Mouse (Mus musculus) forebrain, embryonic 13.5 days (tissue): Measurements from ENCODE around the gene Nr2e3. TPM values are rescaled to one million over a fixed set of nuclear protein-coding genes. Genes with fewer than 3 reads are reported as not detected.
"Not testable (repeated sequence)": the region's sequence is repeated elsewhere in the genome, so short reads cannot be mapped to it uniquely, and the experiment has no call there.

ENCODE experiments used
- ATAC-seq: fragments of 200-750 bp; cut with Nextera tagmentation; 2 replicates; pipeline ENCODE4 v1.8.0; 2017
- H3K27ac ChIP-seq: fragments of 300-500 bp; sonication (generic); 2 replicates; pipeline ENCODE4 v1.5.1; 2015; ENCODE audit warnings: inconsistent platforms, mild to moderate bottlenecking, moderate library complexity
- H3K27me3 ChIP-seq: fragments of 300-500 bp; sonication (generic); 2 replicates; pipeline ENCODE4 v1.6.1; 2015; ENCODE audit warnings: mild to moderate bottlenecking, inconsistent platforms
- H3K36me3 ChIP-seq: fragments of 300-500 bp; sonication (generic); 2 replicates; pipeline ENCODE4 v1.6.1; 2015; ENCODE audit warnings: mild to moderate bottlenecking, inconsistent platforms; ENCODE audit not compliant: poor library complexity, severe bottlenecking
- H3K4me1 ChIP-seq: fragments of 300-500 bp; sonication (generic); 2 replicates; pipeline ENCODE4 v1.6.1; 2015; ENCODE audit warnings: inconsistent platforms
- H3K4me2 ChIP-seq: fragments of 300-500 bp; sonication (generic); 2 replicates; pipeline ENCODE4 v1.6.1; 2015; ENCODE audit warnings: inconsistent platforms, mild to moderate bottlenecking, moderate library complexity
- H3K4me3 ChIP-seq: fragments of 300-500 bp; sonication (generic); 2 replicates; pipeline ENCODE4 v1.5.1; 2015; ENCODE audit warnings: mild to moderate bottlenecking, inconsistent platforms
- H3K9ac ChIP-seq: fragments of 300-500 bp; sonication (generic); 2 replicates; pipeline ENCODE4 v1.6.1; 2015; ENCODE audit warnings: mild to moderate bottlenecking, inconsistent platforms
- H3K9me3 ChIP-seq: fragments of 300-500 bp; sonication (generic); replicated peaks from 2 replicates; pipeline ENCODE4 v1.6.1; 2016; ENCODE audit warnings: inconsistent platforms
- WGBS: fragments of 180-500 bp; shearing (Covaris S2); methylation state at CpG from one replicate; pipeline ENCODE4 v1.1.7; 2015; 5-methylcytosine and 5-hydroxymethylcytosine counted together
- polyA plus RNA-seq: library from polyadenylated mRNA; unstranded; fragments of >200 nt; fragmentation: Nextera tagmentation; extraction: Ambion mirVana; gene quantifications from 2 replicates; pipeline ENCODE4 v1.2.1, GENCODE M21; 2015

Nr2e3 gene
- polyA plus RNA-seq, 1 experiment from 2014 or later, result not detected

DNA sequence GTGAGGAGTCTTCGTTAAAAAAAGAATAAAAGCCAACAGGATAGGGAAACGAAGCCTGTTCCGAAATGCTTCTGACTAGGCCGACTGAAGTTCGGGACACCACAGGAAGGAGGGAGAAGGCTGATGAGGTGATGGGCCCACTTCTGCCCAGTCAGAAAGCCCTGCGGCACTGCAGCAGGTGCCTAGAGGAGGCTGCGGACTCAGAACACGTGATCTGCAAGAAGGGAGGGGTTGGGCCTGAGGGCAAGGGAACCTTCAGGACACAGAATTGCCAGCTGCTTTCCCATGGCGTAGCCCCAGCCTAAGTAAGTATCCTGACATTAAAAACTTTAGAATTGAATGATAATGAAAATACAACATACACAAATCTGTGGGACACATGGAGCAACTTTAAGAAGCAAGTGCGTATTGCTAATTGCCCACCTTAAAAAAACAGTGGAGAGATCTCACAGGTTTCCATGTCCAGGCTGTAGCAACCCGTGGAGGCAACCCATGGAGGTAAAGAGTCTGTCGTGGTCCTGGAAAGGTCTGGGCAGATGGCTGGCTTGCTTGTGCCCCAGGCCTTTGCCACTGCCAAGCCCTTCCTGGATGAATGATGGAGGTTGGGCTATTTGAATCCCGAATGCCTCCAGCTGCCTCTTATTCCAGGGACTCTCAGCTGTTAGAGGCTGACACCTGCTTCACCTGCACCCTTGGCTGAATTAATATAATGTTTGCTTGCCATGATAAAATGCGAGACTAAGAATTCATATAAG, 919 bp upstream of the Nr2e3 start:
- H3K27me3 ChIP-seq, result no peaks in the 10 kb centered on the region
- peaks cover 9% of the 10 kb centered on the region for H3K4me1 ChIP-seq
- no peak overlapping the region for H3K9ac ChIP-seq
- H3K36me3 ChIP-seq, result no peaks in the 10 kb centered on the region
- H3K9me3 ChIP-seq, result no peaks in the 10 kb centered on the region
- no peak overlapping the region for H3K4me2 ChIP-seq
- H3K27ac ChIP-seq, result no peak overlapping the region
- 54% methylated on average over 14 of the region's 14 CpGs for WGBS
- ATAC-seq, result no peak
- no peak overlapping the region for H3K4me3 ChIP-seq

DNA sequence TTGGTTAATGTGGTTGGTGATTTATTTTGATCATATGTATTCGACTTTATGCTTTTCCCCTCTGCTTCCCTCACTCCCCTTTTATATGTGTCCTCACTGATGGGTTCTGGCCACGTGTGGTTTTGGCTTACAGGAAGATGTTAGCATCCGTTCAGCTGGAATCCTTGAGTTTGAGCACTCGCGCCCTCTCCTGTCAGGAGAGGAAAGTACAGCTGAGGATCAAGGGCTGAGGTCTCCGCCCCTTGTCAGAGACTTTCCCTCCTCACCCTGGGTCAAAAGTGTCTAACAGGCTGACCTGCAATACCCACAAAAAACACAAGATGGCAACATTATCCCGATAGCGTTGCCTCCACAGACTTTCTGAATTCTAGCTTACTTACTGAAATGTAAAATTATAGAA, 1.2 kb downstream of the Nr2e3 start:
- H3K27me3 ChIP-seq, result no peaks in the 10 kb centered on the region
- H3K4me2 ChIP-seq, result no peak overlapping the region
- ATAC-seq, result peak; percentile 51; the same call in 1 of the 2 replicates
- no peaks in the 10 kb centered on the region for H3K9me3 ChIP-seq
- no peak overlapping the region for H3K4me3 ChIP-seq
- no peaks in the 10 kb centered on the region for H3K36me3 ChIP-seq
- 2% methylated on average over 8 of the region's 8 CpGs for WGBS
- no peak overlapping the region for H3K9ac ChIP-seq
- peaks cover 9% of the 10 kb centered on the region for H3K4me1 ChIP-seq
- no peak overlapping the region for H3K27ac ChIP-seq

DNA sequence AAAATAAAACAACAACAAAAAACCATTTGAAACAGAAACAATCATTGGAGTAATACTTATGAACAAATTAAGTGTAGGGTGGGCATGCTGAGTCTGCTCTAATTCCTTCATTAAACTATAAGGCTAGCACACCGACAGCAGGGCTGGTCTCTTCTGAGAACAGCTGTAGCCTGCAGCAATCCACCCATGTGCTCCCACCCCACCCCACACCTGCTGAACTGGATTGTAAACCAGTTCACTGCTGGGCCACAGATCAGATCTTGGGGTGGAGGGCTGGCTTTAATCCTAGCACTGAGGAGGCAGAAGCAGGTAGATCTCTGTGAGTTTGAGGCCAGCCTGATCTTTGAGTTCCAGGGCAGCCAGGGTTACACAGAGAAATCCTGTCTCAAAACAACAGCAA, 2.3 kb downstream of the Nr2e3 start:
- H3K9me3 ChIP-seq, H3K4me1 ChIP-seq, ATAC-seq, H3K27me3 ChIP-seq, H3K4me3 ChIP-seq, H3K9ac ChIP-seq, H3K36me3 ChIP-seq, H3K4me2 ChIP-seq, H3K27ac ChIP-seq: not testable (repeated sequence)
- 87% methylated on average over 1 of the region's 1 CpGs for WGBS

DNA sequence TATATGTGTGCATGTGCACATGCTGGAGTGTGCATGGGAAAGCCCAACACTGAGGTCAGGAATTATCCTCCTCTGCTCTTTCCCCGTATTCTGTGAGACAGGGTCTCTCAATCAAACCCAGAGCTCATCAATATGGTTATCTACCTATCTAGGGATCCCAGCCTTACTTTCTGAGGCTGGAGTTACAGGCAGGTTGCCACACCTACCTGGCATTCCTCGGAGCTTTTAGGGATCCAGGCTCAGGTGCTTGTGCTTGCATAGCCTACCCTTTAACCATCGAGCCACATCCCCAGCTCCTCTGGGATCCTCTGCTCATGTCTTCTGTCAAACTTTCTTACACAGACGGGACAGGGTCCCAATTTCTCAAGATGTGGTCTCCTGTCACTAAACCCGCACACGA, 4.0 kb downstream of the Nr2e3 start:
- no peak overlapping the region for H3K9ac ChIP-seq
- 50% methylated on average over 6 of the region's 6 CpGs for WGBS
- no peak overlapping the region for H3K4me3 ChIP-seq

DNA sequence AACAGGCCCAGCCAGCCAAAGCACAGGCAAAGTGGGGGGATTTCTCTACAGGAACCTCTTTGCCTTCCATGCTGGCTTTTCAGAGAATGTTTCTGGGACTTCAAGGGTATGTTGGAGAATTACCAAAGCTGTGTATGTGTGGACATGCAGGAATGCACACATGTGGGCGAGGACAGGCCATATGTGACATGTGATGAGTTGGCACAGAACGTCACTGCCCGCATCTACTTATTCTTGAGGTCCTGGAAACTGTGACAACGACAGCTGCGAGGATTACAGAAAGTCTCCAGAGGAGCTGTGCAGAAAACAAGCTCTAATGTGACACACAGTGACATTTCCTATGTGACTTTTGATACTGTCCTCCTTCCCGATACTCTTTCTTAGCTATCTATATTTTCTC, 4.8 kb downstream of the Nr2e3 start:
- WGBS, result 77% methylated on average over 6 of the region's 6 CpGs
- Histone ChIP-seq H3K4me3 (no peak overlapping the region), H3K9me3 (no peaks in the 10 kb centered on the region), H3K27me3 (no peaks in the 10 kb centered on the region), H3K9ac (no peak overlapping the region), H3K27ac (no peak overlapping the region), H3K4me2 (no peak overlapping the region), H3K36me3 (no peaks in the 10 kb centered on the region), H3K4me1 (no peaks in the 10 kb centered on the region)
- no peak for ATAC-seq

More for the DNA sequence above, 4.0 kb downstream of the Nr2e3 start:
- Histone ChIP-seq H3K9me3 (no peaks in the 10 kb centered on the region), H3K4me1 (peaks cover 5% of the 10 kb centered on the region), H3K27ac (no peak overlapping the region), H3K4me2 (no peak overlapping the region), H3K27me3 (no peaks in the 10 kb centered on the region), H3K36me3 (no peaks in the 10 kb centered on the region)
- ATAC-seq, result no peak

DNA sequence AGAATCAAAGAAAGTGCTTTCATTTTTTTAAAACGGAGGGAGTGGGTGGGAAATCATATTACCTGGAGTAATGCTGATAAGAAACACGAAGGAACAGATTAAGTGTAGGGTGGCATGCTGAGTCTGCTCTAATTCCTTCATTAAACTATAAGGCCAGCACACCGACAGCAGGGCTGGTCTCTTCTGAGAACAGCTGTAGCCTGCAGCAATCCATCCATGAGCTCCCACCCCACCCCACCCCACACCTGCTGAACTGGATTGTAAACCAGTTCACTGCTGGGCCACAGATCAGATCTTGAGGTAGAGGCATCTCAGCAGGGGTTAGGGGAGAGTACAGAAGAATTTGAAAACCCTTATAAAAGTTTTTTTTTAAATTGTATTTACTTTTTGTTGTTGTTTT, 5.3 kb downstream of the Nr2e3 start:
- Histone ChIP-seq H3K27me3 (no peaks in the 10 kb centered on the region), H3K27ac (no peak overlapping the region), H3K9ac (no peak overlapping the region), H3K4me1 (no peaks in the 10 kb centered on the region), H3K4me3 (no peak overlapping the region), H3K4me2 (no peak overlapping the region), H3K36me3 (no peaks in the 10 kb centered on the region), H3K9me3 (no peaks in the 10 kb centered on the region)
- WGBS, result 57% methylated on average over 3 of the region's 3 CpGs
- ATAC-seq, result no peak

DNA sequence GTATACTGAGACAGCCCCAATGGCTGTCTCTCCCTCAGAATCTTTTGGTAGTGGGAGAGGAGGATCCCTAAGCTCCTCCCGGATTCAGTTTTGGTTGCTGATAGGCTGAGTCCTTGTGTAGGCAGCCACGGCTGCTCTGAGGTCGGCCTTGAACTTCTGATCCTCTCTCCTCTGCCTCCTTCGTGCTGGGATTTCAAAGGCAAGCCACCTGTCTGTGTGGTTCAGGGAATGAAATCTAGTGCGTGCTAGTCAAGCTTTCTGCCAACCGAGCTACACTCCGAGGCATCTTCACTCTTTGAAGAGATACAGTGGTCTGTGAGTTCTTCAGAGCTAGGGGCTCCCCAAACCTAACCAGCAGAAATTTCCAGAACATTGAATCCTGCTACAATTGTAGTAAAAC, 6.9 kb downstream of the Nr2e3 start:
- no peak for ATAC-seq
- no peaks in the 10 kb centered on the region for H3K36me3 ChIP-seq
- H3K9ac ChIP-seq, result no peak overlapping the region
- no peak overlapping the region for H3K4me3 ChIP-seq
- no peak overlapping the region for H3K4me2 ChIP-seq
- no peak overlapping the region for H3K27ac ChIP-seq
- 86% methylated on average over 7 of the region's 7 CpGs for WGBS
- H3K9me3 ChIP-seq, result no peaks in the 10 kb centered on the region
- no peaks in the 10 kb centered on the region for H3K27me3 ChIP-seq
- no peaks in the 10 kb centered on the region for H3K4me1 ChIP-seq

DNA sequence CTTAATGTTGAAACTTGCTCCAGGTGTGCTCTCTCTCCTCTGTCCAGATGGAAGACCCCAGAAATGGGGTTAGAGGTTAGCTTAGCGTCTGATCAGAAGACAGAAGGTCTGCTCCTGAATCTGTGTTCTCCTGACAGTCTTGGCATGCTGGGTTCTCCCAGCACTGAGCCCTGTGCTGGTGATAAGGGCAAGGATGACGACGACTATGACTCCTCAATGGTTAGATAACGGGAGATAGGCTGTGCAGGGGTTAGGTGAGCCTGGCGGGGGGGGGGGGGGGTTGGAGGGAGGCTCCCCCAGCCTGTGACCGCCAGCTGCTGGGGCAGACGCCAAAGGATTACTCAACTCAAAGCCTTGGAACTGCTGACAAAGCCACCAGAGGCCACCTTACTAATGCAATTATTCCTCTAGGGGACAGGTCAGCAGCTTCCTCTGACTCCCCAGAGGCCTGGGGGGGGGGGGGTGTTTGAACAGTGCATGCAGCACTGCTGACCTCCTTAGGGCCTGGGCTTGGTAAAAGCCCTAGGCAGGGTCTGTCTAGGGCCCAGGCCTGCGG, 7.9 kb downstream of the Nr2e3 start:
- Histone ChIP-seq H3K9me3 (no peaks in the 10 kb centered on the region), H3K36me3 (no peaks in the 10 kb centered on the region), H3K9ac (no peak overlapping the region), H3K4me3 (no peak overlapping the region), H3K4me1 (no peaks in the 10 kb centered on the region), H3K4me2 (no peak overlapping the region), H3K27me3 (no peaks in the 10 kb centered on the region), H3K27ac (no peak overlapping the region)
- no peak for ATAC-seq
- 59% methylated on average over 8 of the region's 8 CpGs for WGBS

DNA sequence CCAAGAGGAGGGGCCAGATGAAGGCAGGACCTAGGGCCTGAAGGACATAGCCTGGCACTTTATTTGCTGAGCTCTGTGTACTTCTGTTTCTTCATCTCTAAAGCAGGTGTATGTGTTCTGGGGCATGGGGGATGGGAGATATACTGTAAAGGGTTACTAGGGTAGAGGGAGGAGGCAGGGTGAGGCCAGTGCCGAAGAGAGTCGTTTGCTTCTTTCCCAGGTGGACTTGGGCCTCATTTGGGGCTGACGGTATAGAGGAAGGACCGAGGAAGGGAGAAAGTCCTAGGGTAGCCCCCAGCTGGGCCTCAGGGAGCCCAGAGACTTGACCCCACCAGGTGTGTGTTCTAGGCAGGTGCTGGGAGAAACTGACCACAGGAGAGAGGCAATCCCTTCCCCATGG, 8.5 kb downstream of the Nr2e3 start:
- Histone ChIP-seq H3K27ac (no peak overlapping the region), H3K4me2 (no peak overlapping the region), H3K36me3 (no peaks in the 10 kb centered on the region), H3K9me3 (no peaks in the 10 kb centered on the region), H3K4me1 (no peaks in the 10 kb centered on the region), H3K4me3 (no peak overlapping the region), H3K9ac (no peak overlapping the region), H3K27me3 (no peaks in the 10 kb centered on the region)
- ATAC-seq, result no peak
- 87% methylated on average over 4 of the region's 4 CpGs for WGBS

DNA sequence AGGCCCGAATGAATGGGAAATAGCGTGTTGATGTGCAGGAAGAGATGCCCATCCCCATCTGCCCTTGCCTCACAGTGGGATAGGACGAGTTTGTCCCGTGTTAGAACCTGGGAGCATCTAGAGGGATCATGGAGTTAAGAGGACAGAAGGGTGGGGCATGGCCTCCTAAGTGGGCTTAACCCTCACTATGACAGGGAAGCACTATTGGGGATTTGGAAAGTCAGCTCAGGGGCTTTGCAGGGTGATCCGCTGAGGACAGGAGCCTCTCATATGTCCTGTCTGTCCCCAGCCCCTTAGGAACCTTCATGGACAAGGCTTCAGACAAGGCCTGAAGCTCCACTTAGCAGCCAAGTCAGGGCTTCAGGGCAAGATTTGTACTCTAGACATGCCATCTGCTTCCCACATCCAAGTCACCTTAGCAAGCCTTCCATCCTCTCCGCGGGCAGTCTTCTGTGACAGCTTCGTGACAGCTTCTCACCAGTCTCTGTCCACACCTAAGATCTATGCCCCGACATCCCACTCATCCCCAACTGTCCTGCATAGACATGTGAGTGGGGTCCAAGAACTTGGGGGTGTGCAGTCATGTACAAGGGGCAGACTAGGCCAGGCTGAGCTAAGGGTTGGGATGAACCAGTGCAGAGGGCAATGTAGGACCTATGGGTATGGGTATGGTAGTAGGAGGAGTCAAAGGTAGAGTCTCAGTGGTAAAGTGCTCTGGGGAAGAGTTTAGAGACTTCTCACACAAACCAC, 9.3 kb downstream of the Nr2e3 start:
- Histone ChIP-seq H3K9ac (no peak overlapping the region), H3K4me2 (no peak overlapping the region), H3K27me3 (no peaks in the 10 kb centered on the region), H3K4me1 (no peaks in the 10 kb centered on the region), H3K27ac (no peak overlapping the region), H3K36me3 (no peaks in the 10 kb centered on the region), H3K9me3 (no peaks in the 10 kb centered on the region), H3K4me3 (no peak overlapping the region)
- no peak for ATAC-seq
- 93% methylated on average over 9 of the region's 9 CpGs for WGBS

DNA sequence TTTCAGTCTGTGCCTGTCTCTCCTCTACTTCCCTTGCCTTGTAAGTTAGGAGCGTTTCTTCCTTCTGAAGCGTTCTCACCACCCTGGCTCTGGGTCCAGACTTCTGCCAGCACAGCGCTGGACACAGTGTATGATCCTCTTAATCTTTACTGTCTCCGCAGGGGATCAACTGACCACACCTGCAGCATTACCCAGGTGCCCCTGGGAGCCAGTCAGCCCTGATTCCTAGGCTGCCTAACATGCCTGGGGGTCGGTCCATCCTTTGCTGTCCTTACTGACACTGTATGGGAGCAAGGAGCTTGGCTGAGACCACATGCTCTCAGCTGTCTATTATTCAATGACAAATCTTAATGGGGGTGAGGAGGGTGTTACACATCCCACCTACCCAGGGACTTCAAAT, 10.5 kb downstream of the Nr2e3 start:
- ATAC-seq, result no peak
- H3K9ac ChIP-seq, result no peak overlapping the region
- 88% methylated on average over 5 of the region's 5 CpGs for WGBS

DNA sequence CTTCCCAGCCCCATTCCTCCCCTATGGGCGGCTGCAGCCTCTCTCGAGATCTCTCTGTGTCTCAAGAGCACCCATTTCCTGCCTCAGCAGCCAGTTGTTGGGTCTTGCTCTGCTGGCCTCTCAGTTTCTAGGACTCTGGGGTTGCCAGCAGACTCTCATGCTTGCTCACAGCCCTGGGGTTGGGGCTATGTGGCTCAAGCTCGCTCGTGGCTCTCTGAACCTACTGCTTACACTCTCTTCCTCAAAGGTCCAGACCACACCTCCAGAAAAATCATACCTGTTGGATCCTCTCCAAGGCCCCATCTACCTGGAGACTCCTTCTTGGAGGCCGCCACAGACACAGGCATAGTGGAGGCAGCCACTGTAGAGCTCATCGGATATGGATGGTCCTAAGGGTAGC, 10.9 kb downstream of the Nr2e3 start:
- Histone ChIP-seq H3K4me1 (no peaks in the 10 kb centered on the region), H3K4me2 (no peak overlapping the region), H3K4me3 (no peak overlapping the region), H3K36me3 (no peaks in the 10 kb centered on the region), H3K27ac (no peak overlapping the region), H3K27me3 (no peaks in the 10 kb centered on the region), H3K9me3 (no peaks in the 10 kb centered on the region), H3K9ac (no peak overlapping the region)
- no peak for ATAC-seq
- WGBS, result 86% methylated on average over 6 of the region's 6 CpGs

More for the DNA sequence above, 10.5 kb downstream of the Nr2e3 start:
- H3K27me3 ChIP-seq, result no peaks in the 10 kb centered on the region
- no peaks in the 10 kb centered on the region for H3K9me3 ChIP-seq
- no peak overlapping the region for H3K27ac ChIP-seq
- H3K4me1 ChIP-seq, result no peaks in the 10 kb centered on the region
- H3K36me3 ChIP-seq, result no peaks in the 10 kb centered on the region
- H3K4me2 ChIP-seq, result no peak overlapping the region
- H3K4me3 ChIP-seq, result no peak overlapping the region
